Mouse (Mus musculus) ES-E14 (cell line): ENCODE results near the gene Ms4a15.

ENCODE experiments used
- CHD2 ChIP-seq: IDR thresholded peaks from 2 replicates; pipeline ENCODE4 v1.6.1; 2014; ENCODE audit warnings: mild to moderate bottlenecking, low read depth, low read length, inconsistent platforms
- MAFK ChIP-seq: IDR thresholded peaks from 2 replicates; pipeline ENCODE4 v1.6.1; 2014; ENCODE audit warnings: mild to moderate bottlenecking, low read depth, low read length, inconsistent platforms; ENCODE audit not compliant: insufficient read depth

GRCm38 (mm10) chr19:10984551-10984950, 8.5 kb downstream of the Ms4a15 start:
- no peak for TF ChIP-seq MAFK
- no peak for TF ChIP-seq CHD2
